Mouse (Mus musculus): ENCODE results near the gene Slx4ip. TPM values are rescaled to one million over a fixed set of nuclear protein-coding genes. Genes with fewer than 3 reads are reported as not detected.
A peak's percentile ranks its signal among the peaks of the same experiment; 100 is the strongest.

Slx4ip gene
- total and polyA plus RNA-seq, 2 experiments: 0.18 to 1.8 TPM

DNA sequence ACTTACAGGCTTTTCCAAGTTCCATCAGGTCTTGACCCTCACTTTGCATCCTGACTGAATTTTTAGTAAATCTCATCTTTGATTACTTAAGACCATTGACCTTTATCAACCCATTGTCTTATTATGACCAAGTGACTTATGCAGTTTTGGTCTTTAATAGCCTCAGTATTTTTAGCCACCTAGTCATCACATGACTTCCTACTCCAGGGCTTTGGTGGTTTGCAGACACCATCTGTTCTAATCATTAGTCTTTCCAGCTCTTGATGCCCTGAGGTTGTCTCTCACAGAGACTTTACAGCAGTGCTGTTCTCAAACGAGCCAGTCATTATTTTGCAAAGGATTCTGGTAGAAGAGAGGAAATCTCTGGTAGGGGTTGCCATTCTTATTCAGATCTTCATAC, 121.0 kb downstream of the Slx4ip start:
- Histone ChIP-seq H3K4me3 (ENCODE audit: insufficient read depth, low read depth, low read length) (no peak overlapping the region), H3K27ac (replicated peaks; ENCODE audit: insufficient read depth, low read depth, low read length) (no peak overlapping the region), H3K79me2 (ENCODE audit: control insufficient read depth, insufficient read depth, low read length) (peaks cover 3% of the 10 kb centered on the region; the same call in 1 of the 2 replicates), H3K27me3 (ENCODE audit: control insufficient read depth, insufficient read depth, low read length) (no peaks in the 10 kb centered on the region), H3K9ac (ENCODE audit: low read depth, low read length) (no peak overlapping the region), H3K36me3 (ENCODE audit: control insufficient read depth, insufficient read depth, low read length) (no peaks in the 10 kb centered on the region), H3K4me1 (ENCODE audit: control insufficient read depth, insufficient read depth, low read length) (peaks cover 4% of the 10 kb centered on the region; the same call in 1 of the 2 replicates)
- TF ChIP-seq POLR2A (IDR thresholded peaks at IDR 0.05; ENCODE audit: extremely low read depth, insufficient read depth, low read length) (no peak), CTCF (IDR thresholded peaks at IDR 0.05; ENCODE audit: low read depth, low read length) (no peak)
- WGBS: 63% methylated on average over 1 of the region's 1 CpGs
- no peak for DNase-seq (ENCODE audit: extremely low read depth, low read depth, low spot score)

DNA sequence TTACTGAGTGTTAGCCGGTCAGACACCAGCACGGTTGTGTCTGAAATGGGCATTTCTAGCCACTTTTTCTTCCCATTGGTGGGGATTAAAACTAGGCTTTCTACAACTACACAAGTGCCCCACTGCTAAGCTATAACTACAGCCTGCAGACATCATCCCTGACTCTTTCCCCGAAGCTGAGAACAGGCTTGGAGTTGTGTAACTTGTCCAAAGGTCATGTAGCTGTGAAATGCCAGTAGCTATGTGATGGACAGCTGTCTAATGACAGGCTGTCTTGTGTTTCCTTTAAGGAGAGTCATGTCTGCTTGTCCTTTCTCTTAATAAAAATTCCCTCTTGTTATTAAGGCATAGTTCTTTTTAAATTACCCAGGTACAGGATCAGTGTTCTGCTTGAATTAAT, 122.1 kb downstream of the Slx4ip start:
- Histone ChIP-seq H3K9ac (ENCODE audit: low read depth, low read length) (no peak overlapping the region), H3K79me2 (ENCODE audit: control insufficient read depth, insufficient read depth, low read length) (peaks cover 3% of the 10 kb centered on the region; the same call in 1 of the 2 replicates), H3K27me3 (ENCODE audit: control insufficient read depth, insufficient read depth, low read length) (no peaks in the 10 kb centered on the region), H3K4me3 (ENCODE audit: insufficient read depth, low read depth, low read length) (no peak overlapping the region), H3K4me1 (ENCODE audit: control insufficient read depth, insufficient read depth, low read length) (peaks cover 4% of the 10 kb centered on the region; the same call in 1 of the 2 replicates), H3K27ac (replicated peaks; ENCODE audit: insufficient read depth, low read depth, low read length) (no peak overlapping the region), H3K36me3 (ENCODE audit: control insufficient read depth, insufficient read depth, low read length) (no peaks in the 10 kb centered on the region)
- TF ChIP-seq POLR2A (IDR thresholded peaks at IDR 0.05; ENCODE audit: extremely low read depth, insufficient read depth, low read length) (no peak), CTCF (IDR thresholded peaks at IDR 0.05; ENCODE audit: low read depth, low read length) (no peak)
- peak; percentile 79 for DNase-seq (ENCODE audit: extremely low read depth, low read depth, low spot score)
- 52% methylated on average over 3 of the region's 3 CpGs for WGBS

DNA sequence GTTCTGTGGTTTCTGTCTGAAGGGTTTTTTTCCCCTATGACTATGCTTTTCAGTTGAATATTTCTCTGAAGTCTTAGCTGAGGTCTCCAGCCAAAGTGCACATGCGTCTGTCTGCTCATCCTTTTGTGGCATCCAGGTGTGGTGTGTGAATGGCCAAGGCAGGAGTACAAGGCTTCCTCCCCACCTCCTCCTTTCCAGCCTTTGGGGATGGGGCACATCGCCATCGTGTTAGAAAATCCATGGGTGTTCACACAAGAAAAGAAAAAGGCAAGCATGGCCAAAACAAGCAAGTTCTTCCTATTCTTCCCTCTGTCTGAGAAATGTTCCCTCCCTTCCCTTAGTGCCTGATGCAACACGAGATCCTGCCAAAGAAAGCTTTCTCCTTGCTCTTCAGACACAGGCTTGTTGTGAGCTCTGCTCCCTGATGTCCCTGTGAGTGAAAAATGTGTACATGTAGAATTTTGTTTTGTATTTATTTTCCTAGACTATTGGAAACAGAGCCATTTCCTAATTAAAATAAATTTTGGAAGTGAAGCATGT, 122.9 kb downstream of the Slx4ip start:
- DNase-seq (ENCODE audit: extremely low read depth, low read depth, low spot score): no peak
- TF ChIP-seq POLR2A (IDR thresholded peaks at IDR 0.05; ENCODE audit: extremely low read depth, insufficient read depth, low read length) (no peak), CTCF (IDR thresholded peaks at IDR 0.05; ENCODE audit: low read depth, low read length) (no peak)
- 90% methylated on average over 4 of the region's 4 CpGs for WGBS
- no peaks in the 10 kb centered on the region; the same call in 1 of the 2 replicates for H3K79me2 ChIP-seq (ENCODE audit: control insufficient read depth, insufficient read depth, low read length)
- no peaks in the 10 kb centered on the region for H3K36me3 ChIP-seq (ENCODE audit: control insufficient read depth, insufficient read depth, low read length)
- H3K9ac ChIP-seq (ENCODE audit: low read depth, low read length): no peak overlapping the region
- H3K4me1 ChIP-seq (ENCODE audit: control insufficient read depth, insufficient read depth, low read length): peaks cover 4% of the 10 kb centered on the region; the same call in 1 of the 2 replicates
- no peak overlapping the region for H3K27ac ChIP-seq (replicated peaks; ENCODE audit: insufficient read depth, low read depth, low read length)
- no peak overlapping the region for H3K4me3 ChIP-seq (ENCODE audit: insufficient read depth, low read depth, low read length)
- H3K27me3 ChIP-seq (ENCODE audit: control insufficient read depth, insufficient read depth, low read length): no peaks in the 10 kb centered on the region

DNA sequence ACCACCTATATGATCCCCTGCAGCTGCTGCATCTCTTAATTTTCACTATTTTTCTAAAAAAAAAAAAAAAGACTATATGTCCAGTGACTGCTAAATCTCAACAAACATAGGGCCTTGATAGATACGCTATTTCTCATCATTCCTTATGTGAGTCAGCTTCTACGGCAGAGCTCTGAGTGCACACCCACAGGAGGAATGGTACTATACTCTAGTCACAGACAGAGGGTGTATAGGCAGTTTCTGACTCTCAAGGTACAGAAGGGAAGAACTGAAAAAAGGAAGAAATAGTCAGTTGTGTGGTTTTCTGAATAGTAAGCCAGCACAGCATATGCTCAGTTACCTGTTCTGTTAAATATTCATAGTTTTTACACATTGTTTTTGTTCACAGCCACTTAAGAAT, 123.4 kb downstream of the Slx4ip start:
- Histone ChIP-seq H3K27me3 (ENCODE audit: control insufficient read depth, insufficient read depth, low read length) (no peaks in the 10 kb centered on the region), H3K27ac (replicated peaks; ENCODE audit: insufficient read depth, low read depth, low read length) (no peak overlapping the region), H3K36me3 (ENCODE audit: control insufficient read depth, insufficient read depth, low read length) (no peaks in the 10 kb centered on the region), H3K9ac (ENCODE audit: low read depth, low read length) (no peak overlapping the region), H3K4me1 (ENCODE audit: control insufficient read depth, insufficient read depth, low read length) (peaks cover 4% of the 10 kb centered on the region; the same call in 1 of the 2 replicates), H3K4me3 (ENCODE audit: insufficient read depth, low read depth, low read length) (no peak overlapping the region), H3K79me2 (ENCODE audit: control insufficient read depth, insufficient read depth, low read length) (no peaks in the 10 kb centered on the region; the same call in 1 of the 2 replicates)
- DNase-seq (ENCODE audit: extremely low read depth, low read depth, low spot score): no peak
- 96% methylated on average over 2 of the region's 2 CpGs for WGBS
- TF ChIP-seq POLR2A (IDR thresholded peaks at IDR 0.05; ENCODE audit: extremely low read depth, insufficient read depth, low read length): no peak
- no peak for TF ChIP-seq CTCF (IDR thresholded peaks at IDR 0.05; ENCODE audit: low read depth, low read length)

DNA sequence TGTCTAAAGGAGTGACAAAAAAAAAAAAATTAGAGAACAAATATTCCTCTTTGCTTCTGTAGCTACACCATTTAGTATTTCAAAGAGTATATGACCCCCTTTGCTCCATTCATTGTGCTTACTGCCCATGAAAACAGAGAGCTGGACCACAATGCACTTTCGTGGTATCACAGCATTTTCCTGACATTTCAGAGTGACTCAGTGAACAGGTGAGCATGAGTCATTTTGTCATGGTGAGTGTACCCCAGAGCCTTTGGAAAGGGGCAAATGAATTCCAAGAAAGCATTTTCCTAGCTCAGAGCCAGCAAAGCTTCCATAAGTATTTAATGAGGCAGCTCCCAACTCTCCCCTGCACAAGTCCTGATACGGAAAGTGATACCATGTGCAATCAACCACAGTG, 153.1 kb downstream of the Slx4ip start:
- H3K4me3 ChIP-seq (ENCODE audit: insufficient read depth, low read depth, low read length): no peak overlapping the region
- H3K27me3 ChIP-seq (ENCODE audit: control insufficient read depth, insufficient read depth, low read length): no peaks in the 10 kb centered on the region
- H3K9ac ChIP-seq (ENCODE audit: low read depth, low read length): no peak overlapping the region
- no peaks in the 10 kb centered on the region for H3K36me3 ChIP-seq (ENCODE audit: control insufficient read depth, insufficient read depth, low read length)
- H3K79me2 ChIP-seq (ENCODE audit: control insufficient read depth, insufficient read depth, low read length): no peaks in the 10 kb centered on the region
- 98% methylated on average over 2 of the region's 2 CpGs for WGBS
- H3K27ac ChIP-seq (replicated peaks; ENCODE audit: insufficient read depth, low read depth, low read length): no peak overlapping the region
- DNase-seq (ENCODE audit: extremely low read depth, low read depth, low spot score): no peak
- H3K4me1 ChIP-seq (ENCODE audit: control insufficient read depth, insufficient read depth, low read length): peaks cover 2% of the 10 kb centered on the region; the same call in 1 of the 2 replicates
- TF ChIP-seq POLR2A (IDR thresholded peaks at IDR 0.05; ENCODE audit: extremely low read depth, insufficient read depth, low read length): no peak
- no peak for TF ChIP-seq CTCF (IDR thresholded peaks at IDR 0.05; ENCODE audit: low read depth, low read length)

DNA sequence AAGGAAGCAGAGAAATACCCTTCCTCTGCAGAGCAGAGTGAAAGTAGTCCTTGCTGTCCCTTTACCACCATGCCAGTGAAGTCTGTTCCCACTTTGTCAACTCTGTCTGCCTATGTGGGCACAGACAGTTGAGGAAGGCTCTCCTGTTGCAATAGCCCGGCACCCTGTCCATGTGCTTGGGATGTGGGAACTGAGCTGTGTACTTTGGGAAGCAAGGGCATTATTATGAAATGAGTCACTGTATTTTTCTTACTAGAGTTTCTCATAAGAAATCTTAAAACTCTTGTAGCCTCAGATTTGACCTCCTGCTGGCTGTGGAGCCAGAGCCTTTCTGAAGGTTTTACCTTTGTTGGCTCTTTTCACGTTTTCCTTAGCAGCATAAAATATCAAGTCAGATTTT, 158.3 kb downstream of the Slx4ip start:
- Histone ChIP-seq H3K4me3 (ENCODE audit: insufficient read depth, low read depth, low read length) (no peak overlapping the region), H3K79me2 (ENCODE audit: control insufficient read depth, insufficient read depth, low read length) (no peaks in the 10 kb centered on the region), H3K27ac (replicated peaks; ENCODE audit: insufficient read depth, low read depth, low read length) (no peak overlapping the region), H3K9ac (ENCODE audit: low read depth, low read length) (no peak overlapping the region), H3K27me3 (ENCODE audit: control insufficient read depth, insufficient read depth, low read length) (no peaks in the 10 kb centered on the region), H3K4me1 (ENCODE audit: control insufficient read depth, insufficient read depth, low read length) (peaks cover 7% of the 10 kb centered on the region; the same call in 1 of the 2 replicates), H3K36me3 (ENCODE audit: control insufficient read depth, insufficient read depth, low read length) (no peaks in the 10 kb centered on the region)
- WGBS: 49% methylated on average over 2 of the region's 2 CpGs
- DNase-seq (ENCODE audit: extremely low read depth, low read depth, low spot score): peak; percentile 58
- no peak for TF ChIP-seq CTCF (IDR thresholded peaks at IDR 0.05; ENCODE audit: low read depth, low read length)
- no peak for TF ChIP-seq POLR2A (IDR thresholded peaks at IDR 0.05; ENCODE audit: extremely low read depth, insufficient read depth, low read length)

Measured in liver, adult 2 months (tissue).